Mouse (Mus musculus) left cerebral cortex, postnatal 36 days (tissue): ENCODE data around the gene Pex7. TPM values are rescaled to one million over a fixed set of nuclear protein-coding genes. Genes with fewer than 3 reads are reported as not detected.

Experiments
- DNase-seq, 2 experiments: peaks; one replicate each; pipeline ENCODE4 v3.0.0; 2021 to 2022; ENCODE audit warnings: low spot score in 2 of 2, mixed read lengths in 1 of 2
- intact Hi-C: fragments of 180-260 bp; cut with DNase I; formaldehyde crosslinking; loops from one replicate; pipeline ENCODE4 v1.15.1; 2025
- total RNA-seq, 2 experiments: library from RNA; stranded (reverse); gene quantifications; 2 replicates each; pipeline ENCODE4 v1.2.3; 2021

Gene Pex7
- total RNA-seq, 2 experiments from 2014 or later, result 25.6 to 28.3 TPM

DNA sequence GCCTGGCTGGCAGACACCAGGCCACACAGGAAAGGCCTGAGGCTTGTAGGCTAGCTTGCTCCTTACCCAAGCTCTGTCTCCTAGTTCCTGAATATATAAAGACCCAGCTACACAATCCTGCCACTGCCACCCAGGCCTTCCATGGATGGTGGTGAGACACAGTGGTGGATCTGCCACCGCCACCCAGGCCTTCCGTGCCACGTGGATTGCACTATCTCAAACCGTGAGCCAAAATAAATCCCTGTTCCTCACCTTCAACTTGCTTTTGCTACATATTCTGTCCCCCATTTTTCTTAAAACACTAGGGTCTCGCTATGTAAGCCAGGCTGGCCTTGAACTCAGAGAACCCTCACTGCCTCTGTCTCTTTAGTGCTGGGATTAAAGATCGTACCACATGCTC is 73.3 kb downstream of the Pex7 start:
- DNase-seq, result no peak
- intact Hi-C loops, result no loop called here

DNA sequence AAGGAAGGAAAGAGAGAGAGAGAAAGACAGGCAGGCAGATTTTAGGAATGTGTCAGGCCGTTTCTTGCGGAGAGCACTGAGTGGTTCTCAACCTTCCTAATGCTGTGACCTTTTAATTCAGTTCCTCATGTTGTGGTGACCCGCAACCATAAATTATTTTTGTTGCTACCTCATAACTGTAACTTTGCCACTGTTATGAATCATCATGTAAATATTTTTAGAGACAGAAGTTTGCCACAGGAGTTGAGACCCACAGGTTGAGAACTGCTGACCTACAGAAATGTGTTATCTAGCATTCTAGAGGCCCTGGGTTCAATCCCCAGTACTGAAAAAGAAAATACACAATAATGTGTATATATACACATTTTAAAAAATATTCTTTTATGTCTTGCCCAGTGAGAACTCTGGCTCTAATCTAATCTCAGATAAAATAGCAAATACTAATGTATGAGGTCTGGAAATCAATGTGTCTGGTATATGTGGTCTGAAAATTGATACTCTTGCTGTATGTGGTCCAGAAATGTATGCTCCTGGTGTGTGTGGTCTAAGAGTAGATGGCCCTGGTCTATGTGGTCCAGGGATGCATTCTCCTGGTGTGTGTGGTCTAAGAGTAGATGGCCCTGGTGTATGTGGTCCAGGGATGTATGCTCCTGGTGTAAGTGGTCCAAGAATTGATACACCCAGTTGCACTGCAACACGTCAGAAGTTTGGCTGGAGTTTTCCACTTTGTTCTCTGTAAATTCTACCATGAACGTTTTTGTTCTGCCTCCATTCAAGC is 76.2 kb downstream of the Pex7 start:
- DNase-seq, result no peak
- intact Hi-C loops, result no loop called here

DNA sequence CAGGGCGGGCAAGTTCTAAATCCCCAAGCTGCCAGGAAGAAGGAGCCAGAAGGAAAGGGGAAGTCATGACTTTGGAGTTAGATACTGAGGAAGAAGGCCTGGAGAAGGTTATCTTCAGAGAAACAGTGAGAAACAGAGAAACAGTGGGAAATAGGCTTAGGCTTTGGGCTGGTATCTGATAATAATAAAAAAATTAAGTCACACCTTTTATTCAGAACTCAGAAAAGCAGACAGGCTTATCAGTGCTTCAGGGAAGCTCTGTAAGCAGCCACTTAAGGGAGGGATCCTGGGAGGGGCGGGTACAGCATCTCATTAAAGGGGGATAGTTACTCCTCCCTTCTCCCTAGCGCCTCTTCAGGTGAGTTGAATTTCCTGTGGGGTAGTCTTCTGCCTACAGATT is 86.5 kb downstream of the Pex7 start:
- no peak for DNase-seq
- intact Hi-C loops, result no loop called here

DNA sequence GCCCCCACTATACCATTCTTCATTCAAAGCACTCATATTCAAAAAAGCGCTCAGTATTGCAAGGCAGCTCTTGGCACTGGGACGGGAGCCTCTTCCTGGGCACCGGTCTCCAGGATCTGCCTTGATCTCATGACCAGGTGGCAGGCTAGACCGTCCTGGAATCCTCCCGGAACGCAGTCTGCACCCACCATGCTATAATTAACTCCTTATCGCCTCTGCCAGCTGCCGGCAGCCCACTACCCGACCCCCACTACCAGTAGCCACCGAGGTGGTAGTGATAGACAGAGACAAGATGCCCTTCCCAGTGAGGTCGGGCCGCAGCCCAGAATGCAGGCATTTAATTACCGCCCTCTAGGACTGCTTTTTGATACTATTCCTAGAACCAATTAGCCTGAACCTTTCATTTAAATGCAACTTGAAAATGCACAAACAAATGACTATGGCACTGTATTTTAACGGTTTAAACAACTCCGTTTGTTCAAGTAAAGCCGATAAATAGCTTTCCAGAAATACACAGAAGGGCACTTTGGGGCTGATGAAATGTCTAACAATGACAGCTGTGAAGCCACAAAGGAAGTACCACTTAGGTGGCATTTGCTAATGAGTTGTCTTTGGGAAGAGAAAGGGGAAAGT is 88.7 kb downstream of the Pex7 start:
- intact Hi-C loops, result no loop called here
- DNase-seq, result no peak

DNA sequence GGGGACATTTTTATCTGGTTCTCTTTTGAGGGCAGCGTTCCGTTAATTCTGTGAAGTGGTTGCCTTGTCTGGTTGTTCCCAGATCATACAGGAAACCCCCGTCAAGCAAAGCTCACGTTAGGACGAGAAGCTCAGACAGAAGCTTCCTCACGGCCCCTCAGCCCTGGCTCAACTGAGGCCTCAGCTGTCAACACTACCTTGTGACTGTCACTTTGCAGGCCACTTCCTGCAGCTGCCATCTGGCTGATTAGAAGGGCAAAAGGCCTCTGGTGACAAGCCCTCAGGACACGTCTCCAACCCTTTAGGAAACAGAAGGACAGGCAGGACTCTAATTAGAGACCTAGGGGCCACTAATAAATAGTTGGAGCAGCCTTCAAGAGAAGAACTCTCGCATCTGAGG is 92.1 kb downstream of the Pex7 start:
- DNase-seq, result no peak
- intact Hi-C loops, result no loop called here

DNA sequence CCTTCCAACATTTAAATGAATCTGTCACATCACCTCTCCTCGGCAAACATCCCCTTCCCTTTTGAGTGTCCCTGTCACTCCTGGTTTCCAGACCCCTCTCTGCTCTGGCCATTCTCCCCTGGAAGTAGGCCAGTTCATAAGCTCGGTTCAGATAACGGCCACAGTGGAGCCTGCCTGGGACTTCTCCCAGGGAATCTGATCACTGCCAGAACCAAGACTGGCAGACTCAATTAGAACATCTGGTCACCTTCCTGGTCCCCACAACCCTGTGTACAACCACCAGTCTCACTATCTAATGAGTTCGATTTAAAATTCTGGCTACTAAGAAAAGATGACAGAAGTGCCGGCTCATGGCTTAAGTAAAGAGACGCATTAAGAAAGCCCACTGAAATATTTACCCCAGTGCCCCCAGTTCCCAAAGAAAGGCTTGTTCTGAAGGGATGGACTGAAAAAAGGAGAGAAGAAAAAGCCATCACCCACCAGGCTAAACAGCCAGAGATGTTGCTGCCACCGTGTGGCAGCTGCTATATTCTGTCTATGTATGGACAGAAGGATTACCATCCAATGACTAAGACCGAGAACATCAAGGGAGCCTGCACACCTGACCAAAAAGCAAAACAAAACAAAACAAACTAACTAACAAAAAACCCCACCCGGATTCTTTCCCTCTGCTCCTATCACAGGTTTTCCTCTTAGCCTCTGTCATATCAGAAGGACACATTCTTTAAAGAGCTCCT is 95.9 kb downstream of the Pex7 start:
- DNase-seq, result peak; percentile 9 to 13
- intact Hi-C loops, result loop anchor here (5.0 kb wide), 1 partner anchor 99 kb away; the partner anchor contains the start of gene Il20ra

DNA sequence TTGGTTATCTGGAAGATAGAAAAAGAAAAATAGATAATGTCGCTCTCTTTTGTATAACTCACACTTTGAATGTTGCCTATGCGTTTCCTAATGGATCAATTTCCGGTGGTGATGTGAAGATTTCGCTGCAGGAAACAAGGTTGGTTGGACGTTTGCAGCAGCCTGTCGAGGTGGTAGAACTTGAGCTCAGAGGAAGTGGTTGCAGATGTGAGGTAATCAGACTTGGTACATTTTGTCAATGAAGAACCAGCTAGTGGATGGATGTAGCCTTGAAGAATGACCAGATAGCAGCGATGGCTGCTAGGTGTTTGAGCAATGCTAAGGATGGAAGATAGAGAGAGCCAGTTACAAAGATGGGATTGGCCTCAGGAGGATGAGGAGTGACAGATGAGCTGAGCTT is 102.7 kb downstream of the Pex7 start:
- intact Hi-C loops, result no loop called here
- no peak for DNase-seq

Other genes starting within 250 kb of the Pex7 start
- under 1 TPM; 0.44 to 0.54 TPM for gene Il20ra, start 195.1 kb downstream of the Pex7 start, total RNA-seq
- 1 to 10 TPM; 1.5 to 3.6 TPM for gene Slc35d3, start 56.2 kb downstream of the Pex7 start, total RNA-seq
- 10 to 100 TPM; 43.6 to 44.4 TPM for gene Map3k5, start 26.8 kb upstream of the Pex7 start, total RNA-seq
- 100 to 1,000 TPM in 1 of 2 experiments, 10 to 100 TPM in 1; 93.5 to 134 TPM for gene Map7, start 240.8 kb upstream of the Pex7 start, total RNA-seq